Mouse (Mus musculus): ENCODE data around the gene Rab3ip.

DNA sequence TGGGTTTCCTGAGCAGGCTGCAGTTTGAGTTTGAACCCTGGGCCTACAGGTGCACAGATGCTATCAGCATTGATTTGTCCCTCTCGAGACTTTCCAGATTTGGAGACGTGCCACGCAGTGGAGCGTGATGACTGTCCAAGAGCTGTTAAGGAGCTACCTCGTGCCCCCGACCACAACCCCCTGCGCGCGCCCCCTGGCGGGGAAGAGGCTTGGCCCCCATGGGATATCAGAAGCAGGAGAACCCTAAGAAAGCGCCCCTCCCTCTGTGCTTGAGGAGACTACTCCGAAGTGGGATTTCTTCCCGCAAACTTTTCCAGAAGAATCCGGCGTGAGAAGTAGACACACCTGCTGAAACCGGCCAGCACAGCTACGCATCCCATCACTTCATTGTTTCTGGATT is 12.2 kb upstream of the Rab3ip start:
- TF ChIP-seq CTCF (IDR thresholded peaks at IDR 0.05; ENCODE audit: low read depth, low read length) (no peak), POLR2A (IDR thresholded peaks at IDR 0.05; ENCODE audit: borderline replicate concordance, low read depth, low read length) (no peak)

Measured in bone marrow macrophage, adult 2 months (primary cell).